Mouse (Mus musculus) CH12.LX (cell line): ENCODE measurements around the gene Alg2. TPM values are rescaled to one million over a fixed set of nuclear protein-coding genes. Genes with fewer than 3 reads are reported as not detected.

Experiments used
- DNase-seq: peaks from one replicate; pipeline ENCODE4 v3.0.0-alpha.2; 2013; ENCODE audit errors: extremely low read depth
- H3K27ac ChIP-seq: 2 replicates; pipeline ENCODE4 v1.5.1; 2012; ENCODE audit warnings: low read depth, mild to moderate bottlenecking, control low read depth, moderate library complexity; ENCODE audit not compliant: insufficient read depth
- H3K27me3 ChIP-seq: replicated peaks from 2 replicates; pipeline ENCODE3; 2012; ENCODE audit warnings: inconsistent platforms
- H3K36me3 ChIP-seq, 2 experiments: replicated peaks in 1 of 2; 2 replicates each; pipeline versions ENCODE3 to v1.6.1; 2012; ENCODE audit warnings: inconsistent platforms in 1 of 2, low read length in 1 of 2, mild to moderate bottlenecking in 1 of 2, mixed read lengths in 1 of 2, moderate library complexity in 1 of 2; ENCODE audit not compliant: control insufficient read depth in 1 of 2, insufficient read depth in 1 of 2
- H3K4me1 ChIP-seq, 2 experiments: 2 replicates each; pipeline ENCODE4 v1.6.1; 2012; ENCODE audit warnings: inconsistent platforms in 1 of 2, moderate library complexity in 1 of 2; ENCODE audit not compliant: insufficient read depth in 2 of 2, control insufficient read depth in 1 of 2
- H3K4me2 ChIP-seq: 2 replicates; pipeline ENCODE4 v1.6.1; 2012; ENCODE audit warnings: low read depth, mild to moderate bottlenecking, control low read depth; ENCODE audit not compliant: poor library complexity, insufficient read depth, severe bottlenecking
- H3K4me3 ChIP-seq, 3 experiments: fragments of 150-350 bp in 1 of 3; sonication (generic) in 1 of 3; replicated peaks in 1 of 3; 2 replicates each; pipeline versions ENCODE3 to v1.5.1; 2011 to 2012; ENCODE audit warnings: low read depth in 2 of 3, low read length in 2 of 3, mild to moderate bottlenecking in 2 of 3, moderate library complexity in 2 of 3, control low read depth in 1 of 3, improper control_type of control experiment in 1 of 3, inconsistent platforms in 1 of 3, mixed read lengths in 1 of 3; ENCODE audit not compliant: poor library complexity in 1 of 3
- H3K79me2 ChIP-seq: replicated peaks from 2 replicates; pipeline ENCODE4 v1.6.1; 2012; ENCODE audit warnings: mild to moderate bottlenecking, moderate library complexity; ENCODE audit not compliant: control insufficient read depth, poor library complexity, insufficient read depth, severe bottlenecking; ENCODE audit errors: extremely low read depth
- H3K9ac ChIP-seq: 2 replicates; pipeline ENCODE4 v1.6.1; 2012; ENCODE audit warnings: low read depth, mild to moderate bottlenecking, control low read depth, moderate library complexity; ENCODE audit not compliant: insufficient read depth
- H3K9me3 ChIP-seq: replicated peaks from 2 replicates; pipeline ENCODE3; 2012; ENCODE audit warnings: low read length, inconsistent platforms, mixed read lengths
- CTCF ChIP-seq, 2 experiments: IDR thresholded peaks in 1 of 2; conservative IDR thresholded peaks in 1 of 2; 2 replicates each; pipeline ENCODE4 v1.5.1; 2011 to 2012; ENCODE audit warnings: low read depth in 2 of 2, low read length in 2 of 2, improper control_type of control experiment in 1 of 2, inconsistent platforms in 1 of 2, mild to moderate bottlenecking in 1 of 2, moderate library complexity in 1 of 2
- HCFC1 ChIP-seq: IDR thresholded peaks from 2 replicates; pipeline ENCODE4 v1.6.1; 2012; ENCODE audit warnings: low read depth, mild to moderate bottlenecking, inconsistent platforms, low read length, improper control_type of control experiment
- JUND ChIP-seq: conservative IDR thresholded peaks from 2 replicates; pipeline ENCODE4 v1.6.1; 2011; ENCODE audit warnings: low read depth, low read length, improper control_type of control experiment
- MAFK ChIP-seq: IDR thresholded peaks from 2 replicates; pipeline ENCODE4 v1.6.1; 2011; ENCODE audit warnings: low read length, improper control_type of control experiment; ENCODE audit not compliant: insufficient replicate concordance
- MAZ ChIP-seq: IDR thresholded peaks from 2 replicates; pipeline ENCODE4 v1.6.1; 2012; ENCODE audit warnings: low read depth, mild to moderate bottlenecking, inconsistent platforms, low read length, improper control_type of control experiment, moderate library complexity
- MEF2A ChIP-seq: IDR thresholded peaks from 2 replicates; pipeline ENCODE4 v1.6.1; 2014; ENCODE audit warnings: low read depth, mild to moderate bottlenecking, inconsistent platforms, low read length, improper control_type of control experiment, borderline replicate concordance
- MXI1 ChIP-seq: IDR thresholded peaks from 2 replicates; pipeline ENCODE4 v1.6.1; 2011; ENCODE audit warnings: mild to moderate bottlenecking, low read depth, low read length, improper control_type of control experiment
- NRF1 ChIP-seq: IDR thresholded peaks from 2 replicates; pipeline ENCODE4 v1.6.1; 2014; ENCODE audit warnings: low read depth, mild to moderate bottlenecking, inconsistent platforms, low read length, improper control_type of control experiment, moderate library complexity
- POLR2A ChIP-seq: IDR thresholded peaks from 2 replicates; pipeline ENCODE4 v1.6.1; 2011; ENCODE audit warnings: low read depth, mild to moderate bottlenecking, improper control_type of control experiment, low read length
- RAD21 ChIP-seq: IDR thresholded peaks from 2 replicates; pipeline ENCODE4 v1.6.1; 2011; ENCODE audit warnings: low read depth, mild to moderate bottlenecking, low read length, improper control_type of control experiment, moderate library complexity
- RCOR1 ChIP-seq: conservative IDR thresholded peaks from 2 replicates; pipeline ENCODE4 v1.6.1; 2012; ENCODE audit warnings: low read depth, mild to moderate bottlenecking, inconsistent platforms, low read length, improper control_type of control experiment
- SIN3A ChIP-seq: IDR thresholded peaks from 2 replicates; pipeline ENCODE4 v1.6.1; 2012; ENCODE audit warnings: low read length, improper control_type of control experiment, inconsistent platforms
- dilution Hi-C: fragments of 300-500 bp; cut with MboI; formaldehyde crosslinking; loops from 2 replicates; pipeline ENCODE4 v1.14.3; 2020; ENCODE audit warnings: low sequenced_read_pairs; ENCODE audit not compliant: extremely low pct_unique_long_range_greater_than_20kb, extremely low pct_ligation_motif_present
- in situ Hi-C: fragments of 300-500 bp; cut with MboI; formaldehyde crosslinking; loops from 3 replicates; pipeline ENCODE4 v1.14.3; 2019; ENCODE audit warnings: low sequenced_read_pairs, low pct_ligation_motif_present, low pct_unique_long_range_greater_than_20kb, mixed read lengths
- polyA plus RNA-seq: library from polyadenylated mRNA; unstranded; fragments of >175 nt; gene quantifications from 2 replicates; pipeline ENCODE4 v1.2.1, GENCODE M21; 2012; ENCODE audit warnings: low read depth; ENCODE audit not compliant: insufficient read length
- total RNA-seq, 2 experiments: library from RNA; depleted of rRNA; stranded (reverse); fragments of 300-350 nt in 1 of 2; fragments of >200 nt in 1 of 2; gene quantifications; 2 replicates each; pipeline ENCODE4 v1.2.3; 2012 to 2014

Gene Alg2
- total and polyA plus RNA-seq, 3 experiments, result 8.4 to 28.9 (median 14.9) TPM

DNA sequence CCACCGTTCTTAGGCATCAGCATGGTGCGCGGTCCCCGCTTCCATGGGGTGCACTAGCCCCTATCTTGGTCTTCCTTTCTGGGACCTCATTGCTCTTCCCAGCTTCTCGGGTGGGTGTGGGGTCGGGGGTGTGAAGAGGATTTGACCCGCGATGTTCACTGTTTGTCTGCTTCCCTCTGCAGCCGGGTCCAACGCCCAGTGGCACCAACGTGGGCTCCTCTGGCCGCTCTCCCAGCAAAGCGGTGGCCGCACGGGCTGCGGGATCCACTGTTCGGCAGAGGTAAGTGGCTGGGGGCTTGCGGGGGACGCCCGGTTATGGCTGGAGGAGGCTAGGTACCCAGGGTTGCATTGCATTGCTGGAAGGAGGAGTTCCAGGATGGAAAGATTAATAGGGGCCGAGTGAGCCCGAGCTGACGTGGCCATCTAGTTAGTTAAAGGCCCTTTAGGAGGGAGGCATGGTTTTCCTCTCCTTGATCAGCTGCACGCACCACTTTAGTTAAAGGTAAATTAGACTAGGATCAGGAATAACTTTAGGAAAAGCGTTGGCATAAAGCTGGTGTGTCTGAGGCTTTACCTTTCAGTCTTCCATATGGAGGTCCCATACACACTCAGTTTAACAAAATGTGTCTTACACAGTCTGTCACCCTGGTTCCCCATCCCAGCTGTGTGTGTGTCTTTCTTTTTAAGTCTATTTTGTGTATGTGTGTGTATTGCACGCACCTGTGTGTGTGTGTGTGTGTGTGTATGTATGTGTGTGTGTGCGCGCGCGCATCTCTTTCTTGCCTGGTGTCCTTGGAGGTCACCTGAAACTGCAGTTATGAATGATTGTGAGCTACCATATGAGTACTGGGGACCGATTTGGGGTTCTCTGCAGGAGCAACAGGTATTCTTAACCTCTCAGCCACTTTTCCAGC is 854 bp upstream of the Alg2 start:
- in situ Hi-C loops (no loop called here), dilution Hi-C loops (no loop called here)
- Histone ChIP-seq H3K79me2 (peaks cover 47% of the 10 kb centered on the region), H3K4me1 (peaks cover 6 to 42% of the 10 kb centered on the region in 2 experiments), H3K4me2 (peak overlapping the region; percentile 88), H3K27ac (peak overlapping the region; percentile 50), H3K4me3 (peak overlapping the region; percentile 87 to 99 (median 97)), H3K9me3 (no peaks in the 10 kb centered on the region), H3K36me3 (peaks cover 51 to 65% of the 10 kb centered on the region in 2 experiments), H3K27me3 (no peaks in the 10 kb centered on the region), H3K9ac (peak overlapping the region; percentile 75)
- DNase-seq, result peak; percentile 33
- TF ChIP-seq MXI1, result peak; percentile 16
- TF ChIP-seq NRF1, result peak; percentile 63
- no peak for TF ChIP-seq RCOR1
- 0 out of 2 replicates have a peak, but pooled peaks have one; percentile 3 for TF ChIP-seq SIN3A

DNA sequence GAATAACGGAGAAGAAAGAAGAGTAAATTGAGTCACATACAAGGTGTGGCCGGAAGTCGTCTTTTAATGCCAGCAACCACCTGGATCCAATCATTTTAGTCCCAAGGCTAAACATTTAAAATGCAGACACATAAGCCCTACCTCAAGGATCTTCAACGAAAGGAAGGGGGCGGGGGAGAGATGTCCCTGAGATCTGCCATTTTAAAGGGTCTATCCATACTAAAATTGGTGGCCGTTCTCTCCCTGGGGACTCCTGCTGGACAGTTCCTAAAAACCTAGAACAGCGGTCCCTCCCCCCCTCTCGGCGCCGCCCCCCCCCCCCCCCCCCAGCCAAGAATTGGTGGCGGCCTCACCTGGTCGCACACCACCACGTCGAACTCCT is 556 bp downstream of the Alg2 start:
- Histone ChIP-seq H3K4me3 (peak overlapping the region; percentile 90 to 99 (median 95)), H3K4me2 (peak overlapping the region; percentile 95), H3K4me1 (peaks cover 6 to 42% of the 10 kb centered on the region in 2 experiments), H3K36me3 (peaks cover 54 to 69% of the 10 kb centered on the region in 2 experiments), H3K79me2 (peaks cover 47% of the 10 kb centered on the region), H3K9ac (peak overlapping the region; percentile 86), H3K27me3 (no peaks in the 10 kb centered on the region), H3K27ac (peak overlapping the region; percentile 83), H3K9me3 (peaks cover 3% of the 10 kb centered on the region)
- no peak for TF ChIP-seq POLR2A
- no peak for TF ChIP-seq RAD21
- no peak for TF ChIP-seq HCFC1
- TF ChIP-seq MXI1, result no peak
- peak in 1 of 2 experiments; percentile 8; a peak in 1 of 4 replicates for TF ChIP-seq CTCF (conservative IDR thresholded peaks at IDR 0.05 in 1 of 2, IDR thresholded peaks at IDR 0.05 in 1 of 2; ENCODE audit: low read depth in 2 of 2, low read length in 2 of 2)
- dilution Hi-C loops, result no loop called here
- in situ Hi-C loops, result no loop called here
- DNase-seq, result peak; percentile 43

DNA sequence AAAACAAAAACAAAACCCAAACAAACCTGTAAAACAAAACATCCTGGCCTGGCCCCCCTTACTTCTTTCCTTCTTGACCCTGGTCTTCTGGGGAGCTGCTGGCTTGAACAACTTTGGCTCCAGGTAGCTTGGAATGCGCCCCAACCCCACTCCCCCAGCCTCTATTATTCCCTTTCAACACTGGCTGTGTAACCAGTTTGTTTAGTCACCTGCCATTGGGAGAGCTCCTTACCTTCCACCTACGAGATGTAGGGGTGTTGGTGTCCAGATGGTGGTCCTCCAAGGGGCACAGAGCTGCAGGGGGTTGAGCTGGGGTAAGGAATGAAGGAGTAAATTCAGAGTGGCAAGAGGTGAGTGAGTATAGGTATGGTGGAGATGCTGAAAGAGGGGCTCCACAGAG is 6.9 kb downstream of the Alg2 start:
- in situ Hi-C loops, result no loop called here
- TF ChIP-seq MAZ, result no peak
- TF ChIP-seq MEF2A, result no peak
- no peak for TF ChIP-seq MAFK
- no peak for TF ChIP-seq JUND
- no peak for TF ChIP-seq RAD21
- no peak overlapping the region for H3K4me2 ChIP-seq

More for the DNA sequence above, 6.9 kb downstream of the Alg2 start:
- peaks cover 3% of the 10 kb centered on the region for H3K79me2 ChIP-seq
- H3K27me3 ChIP-seq, result no peaks in the 10 kb centered on the region
- dilution Hi-C loops, result no loop called here
- peaks cover 7% of the 10 kb centered on the region for H3K9me3 ChIP-seq
- no peak overlapping the region for H3K9ac ChIP-seq
- no peak overlapping the region for H3K27ac ChIP-seq
- no peak overlapping the region for H3K4me3 ChIP-seq
- H3K4me1 ChIP-seq, result peaks cover 0 to 6% of the 10 kb centered on the region in 2 experiments; a peak in 1 of 4 replicates
- no peak for DNase-seq
- H3K36me3 ChIP-seq, result peaks cover 49 to 68% of the 10 kb centered on the region in 2 experiments
